Mouse (Mus musculus) adrenal gland, adult 10 weeks (tissue): ENCODE data around the gene Lrrc9. TPM values are rescaled to one million over a fixed set of nuclear protein-coding genes. Genes with fewer than 3 reads are reported as not detected.

Experiments used
- polyA plus RNA-seq: library from polyadenylated mRNA; stranded (reverse); fragments of 350-450 nt; fragmentation: Illumina TruSeq; extraction: RNeasy Lipid Tissue Mini Kit (QIAGEN cat#74804); gene quantifications from one replicate; pipeline ENCODE4 v1.2.3, GENCODE M21; 2014; ENCODE audit warnings: low read depth, low replicate concordance

Gene Lrrc9
- 2.2 TPM for polyA plus RNA-seq

DNA sequence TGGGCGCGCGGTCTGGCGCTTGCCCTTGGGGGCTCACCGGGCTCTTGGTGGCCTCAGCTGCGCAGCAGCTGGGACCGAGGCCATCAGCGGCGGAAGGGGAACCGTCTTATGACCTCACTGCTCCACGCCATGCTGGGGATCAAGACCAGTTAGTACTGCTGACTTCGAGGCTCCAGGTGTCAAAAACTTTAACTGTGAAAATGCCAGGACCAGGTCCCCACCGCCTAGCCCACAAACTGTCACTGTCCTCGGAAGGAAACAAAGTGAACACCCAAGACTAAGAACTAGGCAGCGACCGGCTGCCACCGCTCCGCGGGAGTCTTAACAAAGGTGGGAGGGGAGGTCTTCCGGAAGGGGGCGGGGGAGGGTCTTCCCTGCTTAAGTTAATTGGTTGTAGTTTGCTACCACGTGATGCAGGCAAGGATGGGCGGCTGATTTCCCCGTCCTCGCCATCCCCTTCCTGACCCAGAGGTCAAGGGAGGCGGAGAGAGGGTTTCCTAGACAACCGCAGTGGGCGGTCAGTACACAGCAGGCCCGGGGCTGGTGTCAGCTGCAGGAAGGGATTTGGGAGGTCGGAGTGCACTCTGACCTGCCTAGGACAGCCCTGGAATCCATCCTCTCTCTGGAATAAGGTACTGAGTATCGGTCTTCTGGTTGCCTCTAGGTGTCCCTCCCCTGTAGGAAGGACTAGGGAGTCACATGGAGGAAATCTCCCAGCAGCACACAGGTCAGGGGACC lies at the start of gene Lrrc9:
Gene Lrrc9, plus strand, starts transcription at position 28 of the 738 bp plus-strand sequence.

DNA sequence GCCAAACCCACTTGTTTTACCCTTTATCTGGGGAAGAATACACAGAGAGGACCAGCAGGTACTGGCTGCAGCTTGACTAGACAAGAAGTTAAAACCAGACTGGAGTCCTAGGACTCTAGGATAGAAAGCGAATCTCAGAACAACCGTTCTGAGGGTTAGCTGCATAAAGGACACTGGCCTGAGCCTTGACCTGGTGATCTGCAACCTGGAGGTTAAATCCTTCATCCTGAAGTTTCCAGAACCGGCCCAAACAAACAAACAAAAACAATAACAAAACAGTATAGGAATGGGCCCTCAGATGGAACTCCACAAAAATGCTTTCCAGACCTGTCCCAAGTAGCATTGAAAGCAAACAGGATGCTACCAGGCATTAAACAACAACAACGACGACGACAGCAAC lies 32.7 kb upstream of the Lrrc9 start, which contains the start of gene Rtn1:
Gene Rtn1, minus strand, starts transcription at position 101 of the 400 bp plus-strand sequence.

DNA sequence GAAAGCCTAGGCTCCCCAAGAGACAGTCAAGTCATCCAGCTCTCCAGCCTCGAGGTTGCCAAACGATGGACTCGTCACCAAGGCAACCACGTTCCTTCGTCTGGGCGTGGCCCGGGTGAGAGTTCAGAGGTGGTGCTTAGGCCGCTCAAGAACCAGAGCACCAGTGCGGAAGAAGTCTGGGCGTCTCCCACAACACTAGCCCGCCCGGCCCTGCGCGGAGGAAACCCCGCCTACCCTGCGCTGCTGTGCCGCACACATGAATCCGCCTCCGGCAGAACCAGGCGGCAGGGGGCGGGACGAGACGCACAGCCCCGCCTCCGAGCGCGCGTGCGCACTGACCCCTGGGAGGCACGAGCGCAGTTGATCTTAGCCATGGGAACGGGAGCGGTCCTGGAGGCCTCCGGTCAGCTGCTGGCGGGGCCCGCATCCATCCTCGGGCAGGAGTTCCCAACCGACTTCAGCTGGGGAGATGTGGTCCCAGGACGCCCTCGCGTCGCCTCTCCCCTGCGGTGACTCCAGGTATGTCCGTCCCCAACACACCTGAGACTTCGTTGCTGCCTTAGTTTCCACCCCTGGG lies 94.4 kb downstream of the Lrrc9 start, which contains the start of gene Pcnx4:
Gene Pcnx4, plus strand, starts transcription at position 363 of the 577 bp plus-strand sequence.

Other genes starting within 250 kb of the Lrrc9 start
- gene Rtn1, start 32.8 kb upstream of the Lrrc9 start, polyA plus RNA-seq, result 34.0 TPM
- 8.5 TPM for gene Pcnx4, start 94.5 kb downstream of the Lrrc9 start, polyA plus RNA-seq
- gene Gm4756, start 207.8 kb downstream of the Lrrc9 start, polyA plus RNA-seq, result not detected
- 138 TPM for gene Dhrs7, start 223.0 kb downstream of the Lrrc9 start, polyA plus RNA-seq